Mouse (Mus musculus) frontal cortex, postnatal 10 days (tissue): ENCODE data around the gene Slc1a2.

Experiments used
- DNase-seq, 2 experiments: peaks; one replicate each; pipeline ENCODE4 v3.0.0; 2022; ENCODE audit warnings: low spot score in 2 of 2, mixed read lengths in 1 of 2

The Slc1a2 gene

DNA sequence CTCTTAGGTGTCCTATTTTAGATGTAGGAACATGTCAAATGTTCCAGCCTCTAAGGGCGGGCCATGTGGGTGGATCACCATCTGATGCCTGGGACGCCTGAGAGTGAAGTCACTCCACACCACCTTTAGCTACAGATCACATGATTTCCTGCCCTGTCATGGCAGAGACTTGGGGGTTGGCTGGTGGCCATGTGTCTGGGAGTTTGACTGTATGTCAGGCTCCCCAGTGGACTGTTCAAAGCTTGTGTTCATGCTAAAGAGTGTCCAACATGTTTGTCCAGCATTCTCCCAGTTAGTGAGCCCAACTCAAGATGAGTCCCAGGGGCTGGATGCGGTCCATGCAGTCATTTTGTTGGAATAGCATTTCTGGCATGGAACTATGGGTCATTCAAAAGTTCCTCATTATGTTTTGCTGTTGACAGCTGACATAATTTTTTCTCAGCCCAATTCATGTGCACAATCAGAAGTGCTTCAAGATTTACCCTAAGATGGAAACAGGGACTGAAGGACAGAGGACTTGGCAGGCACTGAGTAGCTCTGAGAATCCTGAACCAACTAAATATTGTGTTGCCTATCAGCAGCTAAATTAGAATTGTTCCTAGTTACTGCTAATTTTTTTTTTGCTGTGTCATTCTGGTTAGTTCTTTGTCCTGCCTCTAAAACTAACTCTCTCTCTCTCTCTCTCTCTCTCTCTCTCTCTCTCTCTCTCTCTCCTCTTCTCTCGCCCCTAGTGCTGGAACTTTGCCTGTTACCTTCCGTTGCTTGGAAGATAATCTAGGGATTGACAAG is 102.0 kb downstream of the Slc1a2 start:
- DNase-seq, result no peak

GRCm38 (mm10) chr2:102763176-102763575 is 104.7 kb downstream of the Slc1a2 start:
- no peak for DNase-seq

GRCm38 (mm10) chr2:102763991-102764390 is 105.5 kb downstream of the Slc1a2 start:
- DNase-seq, result no peak

GRCm38 (mm10) chr2:102764602-102765374 is 106.3 kb downstream of the Slc1a2 start:
- no peak for DNase-seq

GRCm38 (mm10) chr2:102768267-102768666 is 109.8 kb downstream of the Slc1a2 start:
- no peak for DNase-seq

DNA sequence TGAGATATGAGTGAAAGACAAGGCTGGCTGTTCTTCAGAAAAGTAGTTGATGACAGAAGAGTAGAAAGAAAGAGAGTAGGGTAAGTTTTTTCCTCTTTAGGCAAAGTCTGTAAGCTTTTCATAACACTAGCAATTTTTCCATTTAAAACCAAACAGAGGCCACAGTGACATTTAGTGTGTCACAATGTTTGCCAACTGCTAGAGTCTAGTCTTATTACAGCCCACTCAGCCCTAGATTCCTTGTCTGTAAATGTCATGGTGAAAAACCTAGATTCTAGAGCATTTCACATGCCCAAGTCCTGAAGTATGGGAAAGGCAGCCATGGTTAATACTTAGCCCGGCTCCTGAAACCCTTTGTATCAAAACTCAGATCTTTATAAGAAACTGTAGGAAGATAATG is 112.8 kb downstream of the Slc1a2 start:
- DNase-seq, result no peak

DNA sequence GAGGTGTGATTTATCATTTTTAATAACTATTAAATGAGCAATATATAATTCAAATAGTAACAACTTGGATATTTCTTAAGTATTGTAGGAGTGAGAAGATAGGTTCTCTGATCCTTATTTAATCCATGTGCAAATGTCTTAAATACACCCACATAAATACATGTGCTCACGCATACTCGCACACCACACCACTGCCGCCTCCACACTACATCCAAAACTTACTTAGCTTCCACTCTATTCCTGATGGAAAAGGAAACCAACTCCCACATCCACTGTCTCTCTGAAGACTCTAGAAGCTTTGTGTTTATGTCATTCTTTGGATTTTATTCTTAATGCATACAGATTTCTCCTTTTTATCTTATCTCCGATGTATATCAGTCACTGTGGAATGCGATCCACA is 113.8 kb downstream of the Slc1a2 start:
- DNase-seq, result no peak

DNA sequence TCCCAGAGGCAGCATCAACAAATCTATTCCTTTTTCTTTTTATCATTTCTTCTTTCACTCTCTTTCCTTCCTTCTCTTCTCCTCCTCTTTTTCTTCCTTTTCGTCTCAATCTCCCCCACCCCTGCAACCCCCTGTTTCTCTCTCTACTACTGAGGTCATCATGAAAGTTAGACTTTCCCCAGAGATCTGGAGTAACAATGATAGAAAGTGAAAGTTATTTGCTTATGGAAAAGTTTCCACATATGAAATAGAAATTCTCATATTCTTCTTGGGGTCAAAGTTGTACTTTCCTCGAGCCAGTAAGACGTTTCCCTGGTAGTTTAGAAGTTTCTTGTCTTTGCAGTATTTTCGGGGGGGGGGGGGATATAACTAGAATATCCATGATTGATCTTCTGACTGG is 116.2 kb downstream of the Slc1a2 start:
- DNase-seq, result no peak

- DNase-seq, result no peak
Measured at GRCm38 (mm10) chr2:102775561-102775960, 117.1 kb downstream of the Slc1a2 start.

- DNase-seq, result no peak
Measured at GRCm38 (mm10) chr2:102778208-102778607, 119.7 kb downstream of the Slc1a2 start.

DNA sequence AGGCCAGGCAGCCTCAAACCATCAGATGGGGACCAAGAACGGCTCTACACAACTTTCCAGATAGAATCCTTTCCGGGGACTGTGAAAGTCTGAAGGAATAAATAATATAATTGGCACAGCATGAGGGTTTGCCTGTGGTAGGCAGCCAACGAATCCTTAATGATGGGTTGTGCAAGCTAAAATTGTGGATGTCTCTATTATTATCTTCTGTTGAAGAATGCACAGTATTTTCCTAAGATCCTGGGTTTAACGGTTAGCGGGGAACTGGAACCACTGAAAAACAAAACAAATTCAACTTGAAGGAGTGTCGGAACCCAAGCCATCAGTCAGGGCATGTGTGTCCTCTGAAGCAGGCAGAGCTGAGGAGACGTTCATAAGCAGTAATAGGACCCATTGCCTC is 124.3 kb downstream of the Slc1a2 start:
- DNase-seq, result no peak

- no peak for DNase-seq
Measured at GRCm38 (mm10) chr2:102785696-102786095, 127.2 kb downstream of the Slc1a2 start.

DNA sequence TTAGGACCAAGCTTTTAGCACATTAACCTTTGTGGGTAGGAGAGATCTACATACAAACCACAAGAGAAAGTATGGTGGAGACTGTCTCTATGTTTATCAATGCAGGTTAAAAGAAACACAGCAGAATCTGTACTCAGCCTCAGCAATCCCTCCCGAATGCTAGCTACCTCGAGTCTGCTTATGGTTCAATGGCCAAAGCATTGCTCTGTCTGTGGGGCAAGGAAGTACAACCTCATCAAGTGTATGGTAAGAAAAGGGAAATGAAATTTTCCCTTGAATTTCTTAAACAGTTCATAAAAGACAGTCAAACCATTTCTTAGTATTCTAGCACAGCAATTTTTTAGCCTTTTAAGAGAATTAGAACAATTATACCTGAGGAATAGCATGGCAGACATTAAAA is 133.2 kb downstream of the Slc1a2 start:
- DNase-seq, result no peak

- DNase-seq, result no peak
Measured at GRCm38 (mm10) chr2:102792804-102793203, 134.3 kb downstream of the Slc1a2 start.

GRCm38 (mm10) chr2:102795034-102795433 is 136.6 kb downstream of the Slc1a2 start:
- no peak for DNase-seq

DNA sequence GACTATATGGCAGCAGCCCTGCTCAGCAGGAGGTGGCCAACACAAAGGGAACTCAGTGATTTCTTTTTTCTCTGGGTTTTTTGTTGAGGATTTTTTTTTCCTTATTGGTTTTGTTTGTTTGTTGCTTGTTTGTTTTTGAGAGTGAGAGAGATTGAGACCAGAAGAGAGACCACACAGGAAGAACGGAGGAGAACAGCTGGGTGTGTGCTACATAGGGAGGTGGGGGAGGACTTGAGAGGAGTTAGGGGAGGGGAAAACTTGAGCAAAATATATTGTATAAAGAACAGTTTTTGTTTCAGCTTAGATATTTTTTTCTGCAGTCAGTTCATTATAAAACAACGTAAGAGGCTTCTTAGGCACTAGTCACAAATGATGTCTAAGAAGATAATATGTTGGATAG is 139.7 kb downstream of the Slc1a2 start:
- no peak for DNase-seq

DNA sequence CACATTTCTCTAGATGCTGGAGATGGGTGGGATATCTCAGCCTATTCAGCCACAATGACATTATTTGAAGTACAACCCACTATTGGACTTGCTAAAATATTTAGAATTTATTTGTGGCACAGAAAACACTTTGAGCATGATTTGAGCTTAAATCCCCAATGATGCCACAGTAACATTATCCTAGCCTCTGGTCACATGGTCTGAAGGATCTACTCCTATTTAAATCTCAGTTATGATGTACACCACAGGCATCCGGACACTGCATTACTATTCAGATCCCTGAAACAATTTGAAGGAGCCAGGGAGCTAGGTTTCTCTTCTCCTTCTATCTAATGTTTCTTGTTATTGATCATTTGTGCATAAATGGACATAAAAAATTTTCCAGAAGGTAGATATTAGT is 143.4 kb downstream of the Slc1a2 start:
- DNase-seq, result no peak

- no peak for DNase-seq
Measured at GRCm38 (mm10) chr2:102804109-102804508, 145.7 kb downstream of the Slc1a2 start.

GRCm38 (mm10) chr2:102805283-102805682 is 146.8 kb downstream of the Slc1a2 start:
- DNase-seq, result no peak

DNA sequence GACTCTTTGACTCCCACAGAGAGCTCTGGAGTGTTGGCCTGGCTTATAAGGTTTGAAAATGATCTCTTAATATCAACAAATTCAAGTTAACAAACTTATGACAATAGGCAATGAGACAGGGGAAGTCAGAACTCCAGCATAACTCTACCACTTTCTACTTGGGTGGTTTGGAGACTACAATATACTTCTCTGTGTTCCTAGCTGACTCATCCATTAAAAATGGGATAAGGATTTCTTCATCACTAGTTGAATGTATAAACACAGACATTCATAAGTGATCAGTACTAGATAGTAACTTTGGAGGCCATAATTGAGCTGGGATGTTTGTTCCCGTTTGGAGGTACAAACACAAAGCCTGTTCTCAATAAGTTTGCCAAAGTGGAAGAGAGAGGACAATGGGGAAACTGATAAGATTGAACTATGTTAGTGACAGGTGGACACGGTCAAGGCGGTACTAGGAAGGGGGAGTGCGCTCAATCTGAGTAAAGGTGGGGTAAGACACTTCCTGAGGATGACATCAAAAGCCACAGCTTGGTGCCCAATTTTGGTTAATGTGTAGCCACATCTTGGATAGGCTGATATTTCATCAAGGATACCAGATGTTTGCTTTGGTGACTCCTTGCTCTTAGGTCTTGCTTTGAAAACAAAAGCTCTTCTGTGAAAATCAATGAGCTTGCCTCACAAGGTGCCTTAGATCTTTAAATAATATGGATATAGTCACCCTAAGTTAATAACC is 147.5 kb downstream of the Slc1a2 start:
- DNase-seq, result no peak

DNA sequence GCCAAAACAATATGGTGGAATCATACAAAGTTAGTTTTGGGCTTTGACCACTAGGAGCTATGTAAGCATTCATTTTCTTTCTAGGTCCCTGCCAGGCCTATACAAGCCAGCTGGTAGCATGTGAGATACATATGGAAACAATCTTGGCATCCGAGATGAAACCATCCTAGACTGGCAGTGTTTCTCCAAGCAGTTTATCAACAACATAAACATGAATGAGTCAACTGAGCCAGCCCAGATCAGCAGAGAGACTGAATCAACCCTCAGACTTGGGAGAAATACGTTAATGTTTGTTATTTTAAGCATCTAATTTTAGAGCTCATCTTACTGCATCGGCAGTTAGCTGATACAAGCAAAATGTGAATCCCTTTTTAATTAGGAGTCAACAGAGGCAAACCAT is 149.2 kb downstream of the Slc1a2 start:
- DNase-seq, result no peak

DNA sequence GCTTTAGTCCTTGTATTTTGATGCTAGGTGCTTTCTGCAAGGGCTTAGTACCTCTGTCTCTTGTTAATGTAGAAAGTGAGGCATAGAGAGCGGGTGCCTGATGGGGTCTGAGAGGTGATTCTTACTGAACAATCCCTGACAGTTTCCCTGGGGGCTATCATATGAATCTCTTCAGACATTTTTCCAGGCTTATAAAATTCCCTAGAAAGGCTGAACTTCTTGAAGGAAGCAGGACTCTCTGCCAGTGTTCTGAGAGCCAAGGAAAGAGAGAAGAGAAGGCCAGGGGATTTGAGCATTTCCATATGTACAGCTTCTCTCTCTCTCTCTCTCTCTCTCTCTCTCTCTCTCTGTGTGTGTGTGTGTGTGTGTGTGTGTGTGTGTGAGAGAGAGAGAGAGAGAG is 151.0 kb downstream of the Slc1a2 start:
- no peak for DNase-seq

DNA sequence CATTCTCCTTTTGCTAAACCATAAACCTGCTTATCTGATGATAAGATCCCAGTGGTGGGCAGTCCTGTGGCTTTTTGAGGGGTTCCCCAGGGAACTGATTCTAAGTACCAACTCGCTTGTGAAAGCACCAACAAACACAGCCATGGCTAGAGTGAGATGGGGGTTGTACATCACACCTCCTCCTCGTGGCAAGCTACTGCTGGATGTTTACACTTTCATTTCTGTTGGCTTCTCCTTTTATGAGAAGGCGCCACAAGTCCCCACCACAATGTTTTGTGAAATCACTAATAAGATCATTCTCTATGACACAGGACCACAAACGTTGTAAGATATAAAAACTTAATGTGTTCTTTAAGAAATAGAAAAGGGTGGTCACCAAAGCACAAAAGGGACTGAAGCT is 154.3 kb downstream of the Slc1a2 start:
- DNase-seq, result no peak
